Mouse (Mus musculus): ENCODE results near the gene Arsb.

- no peak for TF ChIP-seq CTCF (conservative IDR thresholded peaks at IDR 0.05; ENCODE audit: low read length)
- no peak for TF ChIP-seq NANOG (IDR thresholded peaks at IDR 0.05; ENCODE audit: borderline replicate concordance, low read length)
These were observed 116.8 kb downstream of the Arsb start for GRCm38 (mm10) chr13:93888196-93888595.
